Mouse (Mus musculus) hindbrain, embryonic 11.5 days (tissue): ENCODE data around the gene Esam. TPM values are rescaled to one million over a fixed set of nuclear protein-coding genes. Genes with fewer than 3 reads are reported as not detected.

Experiments used
- ATAC-seq: fragments of 200-750 bp; cut with Nextera tagmentation; 2 replicates; pipeline ENCODE4 v1.8.0; 2017; ENCODE audit warnings: mild to moderate bottlenecking, moderate TSS enrichment, moderate library complexity; ENCODE audit not compliant: low FRiP score
- DNase-seq: peaks from one replicate; pipeline ENCODE4 v3.0.0-alpha.2; 2015; ENCODE audit warnings: low spot score
- H3K27ac ChIP-seq: fragments of 300-500 bp; sonication (generic); 2 replicates; pipeline ENCODE4 v1.5.1; 2014; ENCODE audit warnings: mild to moderate bottlenecking, low read depth, low read length
- H3K27me3 ChIP-seq: fragments of 300-500 bp; sonication (generic); 2 replicates; pipeline ENCODE4 v1.6.1; 2014; ENCODE audit warnings: mild to moderate bottlenecking, low read length, moderate library complexity, mixed read lengths; ENCODE audit not compliant: control insufficient read depth, insufficient read depth
- H3K36me3 ChIP-seq: fragments of 300-500 bp; sonication (generic); 2 replicates; pipeline ENCODE4 v1.6.1; 2014; ENCODE audit warnings: mild to moderate bottlenecking, low read length, moderate library complexity, mixed read lengths; ENCODE audit not compliant: control insufficient read depth, insufficient read depth
- H3K4me1 ChIP-seq: fragments of 300-500 bp; sonication (generic); replicated peaks from 2 replicates; pipeline ENCODE4 v1.6.1; 2014; ENCODE audit warnings: low read length, mixed read lengths; ENCODE audit not compliant: control insufficient read depth, insufficient read depth
- H3K4me2 ChIP-seq: fragments of 300-500 bp; sonication (generic); replicated peaks from 2 replicates; pipeline ENCODE4 v1.6.1; 2014; ENCODE audit warnings: mild to moderate bottlenecking, low read depth, low read length
- H3K4me3 ChIP-seq: fragments of 300-500 bp; sonication (generic); 2 replicates; pipeline ENCODE4 v1.5.1; 2014; ENCODE audit warnings: low read depth, low read length
- H3K9ac ChIP-seq: fragments of 300-500 bp; sonication (generic); 2 replicates; pipeline ENCODE4 v1.6.1; 2014; ENCODE audit warnings: low read depth, low read length
- H3K9me3 ChIP-seq: fragments of 300-500 bp; sonication (generic); 2 replicates; pipeline ENCODE4 v1.6.1; 2016; ENCODE audit warnings: low read length; ENCODE audit not compliant: control insufficient read depth
- WGBS: fragments of 180-500 bp; shearing (Covaris S2); extraction: QIAGEN DNeasy Blood & Tissue Kit; methylation state at CpG from one replicate; pipeline ENCODE4 v1.1.7; 2014; 5-methylcytosine and 5-hydroxymethylcytosine counted together
- polyA plus RNA-seq: library from polyadenylated mRNA; unstranded; fragments of >200 nt; fragmentation: Nextera tagmentation; extraction: Ambion mirVana; gene quantifications from 2 replicates; pipeline ENCODE4 v1.2.1, GENCODE M21; 2014

The Esam gene
- polyA plus RNA-seq, 1 experiment from 2014 or later: 29.1 TPM

DNA sequence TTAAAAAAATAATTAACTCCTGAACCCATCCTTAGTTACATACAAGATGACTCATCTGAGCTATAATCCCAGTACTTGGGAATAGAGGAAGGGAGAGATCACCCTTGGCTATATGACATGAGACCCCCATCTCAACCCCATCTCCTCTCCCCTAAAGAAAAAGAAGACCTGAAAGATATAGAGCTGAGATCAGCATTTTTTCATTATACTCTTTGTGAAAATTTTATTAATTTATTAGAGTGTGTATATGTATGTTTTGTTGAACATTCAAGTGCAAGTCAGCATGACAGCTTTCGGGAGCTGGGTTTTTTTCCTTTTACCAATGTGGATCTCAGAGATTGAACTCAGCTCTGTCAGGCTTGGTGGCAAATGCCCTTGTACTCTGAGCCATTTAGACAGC lies 26.7 kb upstream of the Esam start:
- Histone ChIP-seq H3K27ac (no peak overlapping the region), H3K4me1 (no peaks in the 10 kb centered on the region), H3K9me3 (no peaks in the 10 kb centered on the region), H3K27me3 (no peaks in the 10 kb centered on the region), H3K4me3 (no peak overlapping the region), H3K36me3 (no peaks in the 10 kb centered on the region), H3K4me2 (no peak overlapping the region), H3K9ac (no peak overlapping the region)
- DNase-seq (no peak), ATAC-seq (no peak)
- WGBS: 97% methylated on average over 1 of the region's 1 CpGs

- H3K4me2 ChIP-seq: no peak overlapping the region
- H3K27ac ChIP-seq: no peak overlapping the region
- no peaks in the 10 kb centered on the region for H3K36me3 ChIP-seq
- no peaks in the 10 kb centered on the region for H3K27me3 ChIP-seq
- ATAC-seq (no peak), DNase-seq (no peak)
- H3K9ac ChIP-seq: no peak overlapping the region
- H3K4me3 ChIP-seq: no peak overlapping the region
- no peaks in the 10 kb centered on the region for H3K4me1 ChIP-seq
- no peaks in the 10 kb centered on the region for H3K9me3 ChIP-seq
Observed at GRCm38 (mm10) chr9:37504348-37504747, 23.5 kb upstream of the Esam start.

DNA sequence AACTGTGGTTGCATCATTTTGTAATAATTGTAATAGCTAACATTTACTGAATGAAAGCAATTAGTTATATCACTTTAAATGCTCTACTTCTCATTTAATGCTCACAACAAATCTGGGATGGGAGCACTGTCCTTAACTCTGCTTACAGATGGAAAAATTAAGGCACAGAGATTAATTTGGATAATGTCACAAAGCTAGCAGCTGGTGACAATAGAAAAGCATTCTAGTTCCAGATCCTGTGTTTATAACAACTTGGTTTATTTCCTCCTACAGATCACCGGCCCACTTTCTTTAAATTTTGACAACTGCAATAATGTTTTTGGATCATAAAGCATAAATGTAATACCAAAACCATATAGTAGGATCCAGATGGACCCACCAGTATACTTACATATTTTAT lies 21.9 kb upstream of the Esam start:
- Histone ChIP-seq H3K9me3 (no peaks in the 10 kb centered on the region), H3K4me3 (no peak overlapping the region), H3K4me1 (no peaks in the 10 kb centered on the region), H3K36me3 (no peaks in the 10 kb centered on the region), H3K9ac (no peak overlapping the region), H3K27ac (no peak overlapping the region), H3K4me2 (no peak overlapping the region), H3K27me3 (no peaks in the 10 kb centered on the region)
- ATAC-seq (no peak), DNase-seq (no peak)
- WGBS: 93% methylated on average over 1 of the region's 1 CpGs

GRCm38 (mm10) chr9:37512097-37512496 lies 15.8 kb upstream of the Esam start:
- H3K9me3 ChIP-seq: no peaks in the 10 kb centered on the region
- no peaks in the 10 kb centered on the region for H3K4me1 ChIP-seq
- no peaks in the 10 kb centered on the region for H3K36me3 ChIP-seq
- DNase-seq (no peak), ATAC-seq (no peak)
- no peak overlapping the region for H3K4me2 ChIP-seq
- no peak overlapping the region for H3K27ac ChIP-seq
- H3K9ac ChIP-seq: no peak overlapping the region
- WGBS: 97% methylated on average over 2 of the region's 2 CpGs
- no peak overlapping the region for H3K4me3 ChIP-seq
- no peaks in the 10 kb centered on the region for H3K27me3 ChIP-seq

- Histone ChIP-seq H3K36me3 (no peaks in the 10 kb centered on the region), H3K4me3 (no peak overlapping the region), H3K4me1 (no peaks in the 10 kb centered on the region), H3K4me2 (no peak overlapping the region), H3K9me3 (no peaks in the 10 kb centered on the region), H3K27me3 (no peaks in the 10 kb centered on the region), H3K27ac (no peak overlapping the region), H3K9ac (no peak overlapping the region)
- WGBS: 90% methylated on average over 3 of the region's 3 CpGs
- DNase-seq: no peak
- ATAC-seq: no peak
Observed at GRCm38 (mm10) chr9:37514456-37514855, 13.4 kb upstream of the Esam start.

GRCm38 (mm10) chr9:37517467-37517866 lies 10.4 kb upstream of the Esam start:
- Histone ChIP-seq H3K36me3 (0 out of 2 replicates have a peak, but pooled peaks cover 8% of the 10 kb centered on the region), H3K9me3 (no peaks in the 10 kb centered on the region), H3K4me1 (no peaks in the 10 kb centered on the region), H3K9ac (no peak overlapping the region), H3K4me3 (no peak overlapping the region), H3K27ac (no peak overlapping the region), H3K4me2 (no peak overlapping the region), H3K27me3 (no peaks in the 10 kb centered on the region)
- ATAC-seq: no peak
- no peak for DNase-seq
- WGBS: 79% methylated on average over 1 of the region's 1 CpGs

GRCm38 (mm10) chr9:37518991-37519390 lies 8.9 kb upstream of the Esam start:
- peaks cover 10% of the 10 kb centered on the region; the same call in 1 of the 2 replicates for H3K36me3 ChIP-seq
- H3K9ac ChIP-seq: no peak overlapping the region
- no peaks in the 10 kb centered on the region for H3K4me1 ChIP-seq
- H3K27me3 ChIP-seq: no peaks in the 10 kb centered on the region
- H3K27ac ChIP-seq: no peak overlapping the region
- 95% methylated on average over 8 of the region's 8 CpGs for WGBS
- H3K4me3 ChIP-seq: no peak overlapping the region
- DNase-seq (no peak), ATAC-seq (no peak)
- H3K9me3 ChIP-seq: no peaks in the 10 kb centered on the region
- H3K4me2 ChIP-seq: no peak overlapping the region

GRCm38 (mm10) chr9:37519995-37520394 lies 7.9 kb upstream of the Esam start:
- Histone ChIP-seq H3K36me3 (peaks cover 10% of the 10 kb centered on the region; the same call in 1 of the 2 replicates), H3K27ac (no peak overlapping the region), H3K4me1 (no peaks in the 10 kb centered on the region), H3K9ac (no peak overlapping the region), H3K4me2 (no peak overlapping the region), H3K9me3 (no peaks in the 10 kb centered on the region), H3K4me3 (no peak overlapping the region), H3K27me3 (no peaks in the 10 kb centered on the region)
- 93% methylated on average over 2 of the region's 2 CpGs for WGBS
- DNase-seq (no peak), ATAC-seq (no peak)

DNA sequence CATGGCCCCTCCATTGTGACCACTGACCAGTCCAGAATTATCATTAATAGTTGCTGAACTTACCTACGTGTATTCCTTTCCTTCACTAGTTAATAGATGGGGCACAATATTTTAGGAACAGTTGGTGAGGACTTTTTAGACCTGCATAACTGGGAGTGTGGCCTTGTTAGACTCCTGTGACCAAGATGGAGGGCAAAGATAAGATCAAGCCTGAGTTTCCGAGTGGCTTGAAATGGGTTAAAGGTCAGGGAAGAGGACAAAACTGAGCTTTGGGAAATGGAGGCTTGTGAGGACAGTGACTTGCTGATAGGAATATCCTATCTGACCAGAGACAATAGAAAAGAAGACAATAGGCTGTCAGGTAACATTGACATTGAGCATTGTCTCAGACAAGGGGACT lies 2.4 kb upstream of the Esam start:
- 85% methylated on average over 2 of the region's 2 CpGs for WGBS

More for the DNA sequence above, 2.4 kb upstream of the Esam start:
- Histone ChIP-seq H3K36me3 (peaks cover 9% of the 10 kb centered on the region; the same call in 1 of the 2 replicates), H3K27ac (no peak overlapping the region), H3K4me1 (0 out of 2 replicates have a peak, but pooled peaks cover 3% of the 10 kb centered on the region), H3K9ac (no peak overlapping the region), H3K27me3 (peaks cover 42% of the 10 kb centered on the region), H3K4me2 (no peak overlapping the region), H3K4me3 (no peak overlapping the region), H3K9me3 (no peaks in the 10 kb centered on the region; the same call in 1 of the 2 replicates)
- ATAC-seq: no peak
- DNase-seq: no peak
